Mouse (Mus musculus) cerebellum, adult 2 months (tissue): ENCODE measurements around the gene Pex14. TPM values are rescaled to one million over a fixed set of nuclear protein-coding genes. Genes with fewer than 3 reads are reported as not detected.

Source experiments
- DNase-seq, 2 experiments: peaks; one replicate each; pipeline ENCODE4 v3.0.0; 2021
- H3K27ac ChIP-seq: fragments of 200-500 bp; 2 replicates; pipeline ENCODE4 v1.5.1; 2012; ENCODE audit warnings: low read length, control low read depth, inconsistent platforms; ENCODE audit not compliant: insufficient read depth
- H3K27me3 ChIP-seq: fragments of 200-500 bp; 2 replicates; pipeline ENCODE4 v1.6.1; 2012; ENCODE audit warnings: inconsistent platforms, mild to moderate bottlenecking, low read length, moderate library complexity; ENCODE audit not compliant: control insufficient read depth, insufficient read depth
- H3K4me1 ChIP-seq: fragments of 200-500 bp; 2 replicates; pipeline ENCODE4 v1.6.1; 2011; ENCODE audit warnings: low read length; ENCODE audit not compliant: control insufficient read depth, insufficient read depth
- H3K4me3 ChIP-seq: fragments of 200-500 bp; replicated peaks from 2 replicates; pipeline ENCODE3; 2011; ENCODE audit warnings: mild to moderate bottlenecking, low read depth, low read length, control low read depth; ENCODE audit not compliant: insufficient read depth
- CTCF ChIP-seq: fragments of 200-500 bp; IDR thresholded peaks from 2 replicates; pipeline ENCODE4 v1.5.1; 2011; ENCODE audit warnings: low read depth, mild to moderate bottlenecking, control low read depth, low read length, moderate library complexity, borderline replicate concordance; ENCODE audit not compliant: insufficient read depth
- POLR2A ChIP-seq: fragments of 200-500 bp; IDR thresholded peaks from 2 replicates; pipeline ENCODE4 v1.6.1; 2011; ENCODE audit warnings: low read length, control low read depth, borderline replicate concordance; ENCODE audit not compliant: insufficient read depth
- WGBS: fragments of 180-500 bp; shearing (Covaris S2); methylation state at CpG from one replicate; pipeline ENCODE4 v1.1.7; 2018; 5-methylcytosine and 5-hydroxymethylcytosine counted together
- polyA plus RNA-seq: library from polyadenylated mRNA; depleted of rRNA; stranded (reverse); fragments of >200 nt; gene quantifications from 2 replicates; pipeline ENCODE4 v1.2.3, GENCODE M21; 2012

Pex14 gene
- polyA plus RNA-seq, 1 experiment, result 52.5 TPM

GRCm38 (mm10) chr4:148961081-148961480 is 138.6 kb downstream of the Pex14 start:
- Histone ChIP-seq H3K4me1 (no peaks in the 10 kb centered on the region), H3K4me3 (no peak overlapping the region), H3K27me3 (no peaks in the 10 kb centered on the region), H3K27ac (no peak overlapping the region)
- no peak for DNase-seq
- TF ChIP-seq CTCF, result no peak
- TF ChIP-seq POLR2A, result no peak
- 83% methylated on average over 19 of the region's 19 CpGs for WGBS

- 85% methylated on average over 12 of the region's 12 CpGs for WGBS
- no peak for TF ChIP-seq POLR2A
- no peak for TF ChIP-seq CTCF
- no peak overlapping the region for H3K27ac ChIP-seq
Observed at GRCm38 (mm10) chr4:148960011-148960410, 139.7 kb downstream of the Pex14 start.

DNA sequence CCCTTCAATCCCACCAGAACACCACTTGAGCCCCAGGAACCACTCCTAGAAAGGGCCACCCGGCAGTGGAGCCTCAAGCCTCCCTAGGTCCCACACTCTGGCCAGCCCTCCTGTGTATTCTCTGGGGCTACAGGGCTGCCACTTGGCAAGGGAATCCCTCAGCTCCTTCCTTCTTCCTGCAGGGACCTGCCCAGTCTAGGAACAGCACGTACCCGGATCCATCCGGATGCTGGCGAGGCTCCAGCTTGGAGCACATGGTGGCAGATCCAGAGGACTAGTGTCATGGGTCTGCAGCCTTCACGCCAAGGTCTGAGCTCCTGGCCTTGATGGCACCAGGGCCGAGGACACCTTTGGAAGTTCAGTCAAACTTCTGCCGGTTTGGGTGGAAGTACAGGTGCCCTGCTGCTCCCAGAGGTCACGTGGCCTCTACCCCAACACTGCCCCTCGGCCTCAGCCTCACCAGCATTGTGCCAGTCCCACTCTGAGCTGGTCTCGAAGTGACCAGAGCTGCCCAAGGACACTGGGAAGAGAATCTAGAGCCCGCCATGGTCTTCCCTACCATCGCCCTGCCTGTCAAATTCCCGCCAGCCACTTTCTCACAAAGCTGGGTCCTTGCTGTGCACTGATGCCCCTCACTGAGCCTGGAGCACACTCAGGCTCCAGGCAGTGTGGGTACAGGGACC is 144.4 kb downstream of the Pex14 start:
- Histone ChIP-seq H3K27me3 (no peaks in the 10 kb centered on the region; the same call in 1 of the 2 replicates), H3K27ac (no peak overlapping the region), H3K4me1 (peaks cover 11% of the 10 kb centered on the region; the same call in 1 of the 2 replicates), H3K4me3 (no peak overlapping the region)
- DNase-seq, result peak; percentile 53 to 66
- TF ChIP-seq CTCF (no peak), POLR2A (no peak)
- WGBS, result 42% methylated on average over 14 of the region's 14 CpGs

More at GRCm38 (mm10) chr4:148960011-148960410, 139.7 kb downstream of the Pex14 start:
- H3K27me3 ChIP-seq, result no peaks in the 10 kb centered on the region
- peaks cover 3% of the 10 kb centered on the region; the same call in 1 of the 2 replicates for H3K4me1 ChIP-seq
- no peak for DNase-seq
- H3K4me3 ChIP-seq, result no peak overlapping the region

GRCm38 (mm10) chr4:148952328-148953222 is 147.1 kb downstream of the Pex14 start:
- DNase-seq, result no peak
- WGBS, result 10% methylated on average over 68 of the region's 69 CpGs

GRCm38 (mm10) chr4:148951821-148952291 is 147.8 kb downstream of the Pex14 start:
- Histone ChIP-seq H3K27me3 (no peaks in the 10 kb centered on the region; the same call in 1 of the 2 replicates), H3K27ac (no peak overlapping the region)
- 3% methylated on average over 44 of the region's 44 CpGs for WGBS

More at GRCm38 (mm10) chr4:148952328-148953222, 147.1 kb downstream of the Pex14 start:
- H3K27me3 ChIP-seq, result no peaks in the 10 kb centered on the region; the same call in 1 of the 2 replicates
- H3K4me1 ChIP-seq, result peaks cover 11% of the 10 kb centered on the region; the same call in 1 of the 2 replicates
- no peak for TF ChIP-seq POLR2A
- TF ChIP-seq CTCF, result no peak
- H3K4me3 ChIP-seq, result peak overlapping the region; percentile 0
- no peak overlapping the region for H3K27ac ChIP-seq

DNA sequence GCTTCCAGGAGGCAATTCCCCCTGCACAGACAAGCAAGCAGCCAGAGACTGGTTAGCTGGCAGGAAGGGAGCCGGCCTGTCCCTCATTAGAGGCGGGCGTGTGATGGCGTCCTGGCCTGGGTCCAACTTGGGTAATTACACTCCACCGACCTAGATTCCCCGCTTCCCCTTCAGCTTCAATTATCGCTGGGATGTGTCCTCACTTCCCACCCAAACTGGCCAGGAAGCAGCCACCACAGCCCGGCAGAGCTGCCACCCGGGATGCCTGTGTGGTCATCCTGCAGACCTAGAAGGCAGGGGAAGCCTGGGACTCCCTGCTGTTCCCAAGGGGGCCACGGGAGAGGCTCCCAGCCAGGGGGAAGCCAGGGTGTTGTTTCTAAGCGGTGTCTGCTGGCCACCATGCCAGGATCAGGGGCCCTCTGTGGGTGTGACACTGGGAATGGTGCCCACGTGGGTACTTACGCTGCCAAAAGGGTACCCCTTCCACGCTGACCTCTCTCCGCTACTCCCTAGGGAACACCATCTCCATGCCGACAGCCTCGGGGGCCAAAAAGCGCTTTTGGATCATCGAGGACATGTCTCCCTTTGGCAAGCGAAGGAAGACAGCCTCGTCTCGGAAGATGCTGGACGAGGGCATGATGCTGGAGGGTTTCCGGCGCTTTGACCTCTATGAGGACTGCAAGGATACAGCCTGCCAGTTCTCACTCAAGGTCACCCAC is 148.6 kb downstream of the Pex14 start:
- no peak overlapping the region for H3K27ac ChIP-seq

More at GRCm38 (mm10) chr4:148951821-148952291, 147.8 kb downstream of the Pex14 start:
- TF ChIP-seq POLR2A (no peak), CTCF (no peak)
- H3K4me1 ChIP-seq, result peaks cover 11% of the 10 kb centered on the region; the same call in 1 of the 2 replicates
- DNase-seq, result peak in 1 of 2 experiments; percentile 44
- no peak overlapping the region for H3K4me3 ChIP-seq

GRCm38 (mm10) chr4:148950487-148950886 is 149.2 kb downstream of the Pex14 start:
- no peaks in the 10 kb centered on the region; the same call in 1 of the 2 replicates for H3K27me3 ChIP-seq

More for the DNA sequence above, 148.6 kb downstream of the Pex14 start:
- no peak overlapping the region for H3K4me3 ChIP-seq
- H3K4me1 ChIP-seq, result peaks cover 11% of the 10 kb centered on the region; the same call in 1 of the 2 replicates
- 7% methylated on average over 25 of the region's 25 CpGs for WGBS
- H3K27me3 ChIP-seq, result no peaks in the 10 kb centered on the region; the same call in 1 of the 2 replicates
- TF ChIP-seq CTCF (no peak), POLR2A (no peak)
- DNase-seq, result peak; percentile 45 to 51

More at GRCm38 (mm10) chr4:148950487-148950886, 149.2 kb downstream of the Pex14 start:
- Histone ChIP-seq H3K4me3 (no peak overlapping the region), H3K27ac (no peak overlapping the region), H3K4me1 (peaks cover 11% of the 10 kb centered on the region; the same call in 1 of the 2 replicates)
- no peak for DNase-seq
- WGBS, result 42% methylated on average over 6 of the region's 6 CpGs
- TF ChIP-seq CTCF (no peak), POLR2A (no peak)
